Mouse (Mus musculus): ENCODE data around the gene Myof. TPM values are rescaled to one million over a fixed set of nuclear protein-coding genes. Genes with fewer than 3 reads are reported as not detected.

The Myof gene
- polyA plus RNA-seq, 1 experiment, result 8.1 TPM

DNA sequence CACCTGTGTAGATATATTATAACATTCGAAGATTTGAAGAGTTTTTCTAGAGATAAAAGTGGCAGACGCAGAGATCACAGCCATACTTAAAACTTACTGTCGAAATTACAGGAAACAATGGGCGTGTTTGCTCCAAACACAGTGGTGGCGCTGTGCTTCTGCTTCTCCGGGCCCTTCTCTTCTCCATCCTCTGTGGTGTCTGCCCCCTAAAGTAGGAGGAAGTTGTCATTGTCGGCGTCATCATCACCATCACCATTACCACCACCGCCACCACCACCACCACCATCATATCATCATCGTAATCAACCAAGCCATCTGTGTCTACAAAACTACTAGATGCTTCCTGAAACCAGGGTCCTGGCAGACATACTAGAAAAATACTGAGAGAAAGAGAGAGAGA lies 104.2 kb downstream of the Myof start:
- WGBS, result 70% methylated on average over 10 of the region's 10 CpGs
- TF ChIP-seq CTCF (IDR thresholded peaks at IDR 0.05; ENCODE audit: borderline replicate concordance, control insufficient read depth, extremely low read depth, insufficient read depth, low read length, poor library complexity) (no peak), POLR2A (IDR thresholded peaks at IDR 0.05; ENCODE audit: control insufficient read depth, extremely low read depth, insufficient read depth, low read length, poor library complexity) (no peak)
- Histone ChIP-seq H3K27me3 (ENCODE audit: control insufficient read depth, insufficient read depth, low read length) (no peaks in the 10 kb centered on the region), H3K4me1 (replicated peaks; ENCODE audit: control insufficient read depth, insufficient read depth, low read length) (no peaks in the 10 kb centered on the region), H3K36me3 (ENCODE audit: control insufficient read depth, insufficient read depth, low read length) (no peaks in the 10 kb centered on the region), H3K4me3 (ENCODE audit: control insufficient read depth, insufficient read depth, low read length) (no peak overlapping the region), H3K27ac (ENCODE audit: control insufficient read depth, insufficient read depth, low read length) (no peak overlapping the region)
- DNase-seq, result no peak

DNA sequence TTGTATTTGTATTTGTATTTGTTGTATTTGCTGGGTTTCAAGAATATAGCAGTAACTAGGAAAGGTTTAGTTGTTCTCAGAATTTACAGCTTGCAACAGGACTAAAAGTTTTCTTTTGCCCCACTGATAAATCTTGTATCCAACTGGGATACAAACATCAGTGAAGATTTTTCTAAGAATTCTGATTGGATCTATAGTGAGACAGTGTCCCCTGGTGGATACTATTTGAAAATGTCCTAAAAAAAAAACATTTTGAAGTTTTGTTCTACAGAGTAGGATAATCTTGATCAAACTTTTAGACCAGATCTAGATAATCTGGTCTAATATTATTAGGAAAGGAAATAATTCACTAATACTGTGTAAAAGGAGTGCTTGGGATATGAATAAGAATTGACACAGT lies 106.3 kb downstream of the Myof start:
- no peak overlapping the region for H3K4me3 ChIP-seq (ENCODE audit: control insufficient read depth, insufficient read depth, low read length)
- H3K27me3 ChIP-seq (ENCODE audit: control insufficient read depth, insufficient read depth, low read length), result no peaks in the 10 kb centered on the region
- no peak for DNase-seq
- no peaks in the 10 kb centered on the region for H3K4me1 ChIP-seq (replicated peaks; ENCODE audit: control insufficient read depth, insufficient read depth, low read length)
- H3K27ac ChIP-seq (ENCODE audit: control insufficient read depth, insufficient read depth, low read length), result no peak overlapping the region
- H3K36me3 ChIP-seq (ENCODE audit: control insufficient read depth, insufficient read depth, low read length), result no peaks in the 10 kb centered on the region
- no peak for TF ChIP-seq POLR2A (IDR thresholded peaks at IDR 0.05; ENCODE audit: control insufficient read depth, extremely low read depth, insufficient read depth, low read length, poor library complexity)
- TF ChIP-seq CTCF (IDR thresholded peaks at IDR 0.05; ENCODE audit: borderline replicate concordance, control insufficient read depth, extremely low read depth, insufficient read depth, low read length, poor library complexity), result no peak

DNA sequence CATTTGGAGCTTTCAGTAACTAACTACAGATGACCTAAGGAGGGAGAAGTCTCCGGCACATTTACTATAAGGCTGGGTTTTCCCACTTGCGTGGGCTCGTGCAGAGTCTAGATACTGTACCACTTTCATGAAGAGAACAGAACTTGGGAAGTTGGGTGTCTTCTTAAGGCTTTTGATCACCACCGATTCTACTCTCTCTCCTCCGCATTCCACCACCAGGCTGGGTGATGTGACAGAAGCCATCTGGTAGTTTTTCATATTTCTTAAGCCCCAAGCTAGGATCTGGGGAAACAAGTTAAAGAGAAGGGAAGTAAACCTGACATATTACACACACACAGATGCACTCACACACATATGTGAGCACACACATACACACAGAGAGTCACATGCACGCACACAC lies 108.7 kb downstream of the Myof start:
- H3K4me1 ChIP-seq (replicated peaks; ENCODE audit: control insufficient read depth, insufficient read depth, low read length), result no peaks in the 10 kb centered on the region
- H3K27ac ChIP-seq (ENCODE audit: control insufficient read depth, insufficient read depth, low read length), result no peak overlapping the region
- no peaks in the 10 kb centered on the region for H3K36me3 ChIP-seq (ENCODE audit: control insufficient read depth, insufficient read depth, low read length)
- H3K4me3 ChIP-seq (ENCODE audit: control insufficient read depth, insufficient read depth, low read length), result no peak overlapping the region
- TF ChIP-seq POLR2A (IDR thresholded peaks at IDR 0.05; ENCODE audit: control insufficient read depth, extremely low read depth, insufficient read depth, low read length, poor library complexity) (no peak), CTCF (IDR thresholded peaks at IDR 0.05; ENCODE audit: borderline replicate concordance, control insufficient read depth, extremely low read depth, insufficient read depth, low read length, poor library complexity) (no peak)
- H3K27me3 ChIP-seq (ENCODE audit: control insufficient read depth, insufficient read depth, low read length), result no peaks in the 10 kb centered on the region
- no peak for DNase-seq
- WGBS, result 98% methylated on average over 6 of the region's 6 CpGs

DNA sequence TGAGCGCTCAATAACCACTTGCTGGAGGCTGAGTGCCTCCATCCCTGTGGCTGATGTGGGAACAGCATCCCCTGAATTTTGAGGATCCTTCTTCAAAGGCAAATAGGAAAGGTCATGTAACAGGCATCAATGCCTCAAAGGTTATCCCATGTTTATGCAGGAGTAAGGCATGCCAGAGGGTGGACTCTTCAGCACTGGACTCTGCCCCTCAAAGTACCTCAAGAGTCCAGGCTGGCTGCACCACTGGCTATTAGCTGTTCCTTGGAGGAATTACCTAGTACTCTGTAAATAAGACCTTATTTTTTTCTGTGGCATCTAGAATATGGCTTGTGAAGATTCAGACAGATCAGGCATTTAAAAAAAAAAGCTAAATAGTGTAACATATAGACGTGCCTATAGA lies 111.2 kb downstream of the Myof start:
- 94% methylated on average over 2 of the region's 2 CpGs for WGBS
- no peak for DNase-seq

DNA sequence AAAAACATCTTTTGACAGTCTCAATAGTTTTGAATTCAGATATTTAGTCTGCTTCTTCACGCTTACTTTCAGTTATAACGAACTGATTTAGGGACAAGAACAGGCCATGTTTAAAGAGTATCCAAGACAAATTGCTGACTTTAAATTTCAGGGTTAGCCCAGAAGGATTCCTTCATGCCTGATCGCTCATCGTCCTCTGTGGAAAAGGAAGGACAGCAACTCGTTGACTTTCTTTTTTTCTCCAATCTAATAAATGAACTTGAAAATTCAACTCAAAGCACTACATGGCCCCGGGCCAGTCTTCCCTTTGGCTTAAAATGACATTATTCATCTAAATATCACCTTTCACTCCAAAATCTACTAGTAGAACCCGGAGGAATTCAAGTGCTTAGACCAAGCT lies 115.5 kb downstream of the Myof start:
- H3K4me3 ChIP-seq (ENCODE audit: control insufficient read depth, insufficient read depth, low read length), result no peak overlapping the region
- WGBS, result 93% methylated on average over 7 of the region's 7 CpGs
- H3K27me3 ChIP-seq (ENCODE audit: control insufficient read depth, insufficient read depth, low read length), result no peaks in the 10 kb centered on the region
- no peak for TF ChIP-seq CTCF (IDR thresholded peaks at IDR 0.05; ENCODE audit: borderline replicate concordance, control insufficient read depth, extremely low read depth, insufficient read depth, low read length, poor library complexity)
- TF ChIP-seq POLR2A (IDR thresholded peaks at IDR 0.05; ENCODE audit: control insufficient read depth, extremely low read depth, insufficient read depth, low read length, poor library complexity), result no peak
- no peaks in the 10 kb centered on the region for H3K4me1 ChIP-seq (replicated peaks; ENCODE audit: control insufficient read depth, insufficient read depth, low read length)
- no peaks in the 10 kb centered on the region for H3K36me3 ChIP-seq (ENCODE audit: control insufficient read depth, insufficient read depth, low read length)
- DNase-seq, result no peak
- H3K27ac ChIP-seq (ENCODE audit: control insufficient read depth, insufficient read depth, low read length), result no peak overlapping the region

More for the DNA sequence above, 111.2 kb downstream of the Myof start:
- Histone ChIP-seq H3K36me3 (ENCODE audit: control insufficient read depth, insufficient read depth, low read length) (no peaks in the 10 kb centered on the region), H3K4me1 (replicated peaks; ENCODE audit: control insufficient read depth, insufficient read depth, low read length) (no peaks in the 10 kb centered on the region), H3K27ac (ENCODE audit: control insufficient read depth, insufficient read depth, low read length) (no peak overlapping the region), H3K4me3 (ENCODE audit: control insufficient read depth, insufficient read depth, low read length) (no peak overlapping the region), H3K27me3 (ENCODE audit: control insufficient read depth, insufficient read depth, low read length) (no peaks in the 10 kb centered on the region)
- TF ChIP-seq CTCF (IDR thresholded peaks at IDR 0.05; ENCODE audit: borderline replicate concordance, control insufficient read depth, extremely low read depth, insufficient read depth, low read length, poor library complexity), result no peak
- TF ChIP-seq POLR2A (IDR thresholded peaks at IDR 0.05; ENCODE audit: control insufficient read depth, extremely low read depth, insufficient read depth, low read length, poor library complexity), result no peak

DNA sequence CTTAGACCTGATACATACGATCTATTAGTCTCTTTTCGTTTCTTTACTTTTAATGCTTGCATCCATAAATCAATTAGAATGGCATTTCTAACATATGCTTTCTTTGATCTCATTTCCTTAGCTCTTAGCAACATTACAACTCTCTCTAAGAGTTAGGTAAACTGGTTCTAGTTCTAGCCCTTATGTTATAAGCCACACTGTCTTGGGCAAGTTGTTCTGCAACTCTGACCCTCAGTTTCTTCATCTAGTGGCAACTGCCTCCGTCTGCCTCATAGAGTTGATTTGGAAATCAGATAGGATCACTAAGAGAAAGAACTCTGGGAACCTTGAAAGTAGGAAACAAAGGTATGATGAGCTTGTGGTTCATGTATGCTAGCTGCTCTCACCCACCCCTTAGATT lies 118.1 kb downstream of the Myof start:
- H3K4me1 ChIP-seq (replicated peaks; ENCODE audit: control insufficient read depth, insufficient read depth, low read length), result no peaks in the 10 kb centered on the region
- WGBS, result 95% methylated on average over 3 of the region's 3 CpGs
- H3K27ac ChIP-seq (ENCODE audit: control insufficient read depth, insufficient read depth, low read length), result no peak overlapping the region
- TF ChIP-seq POLR2A (IDR thresholded peaks at IDR 0.05; ENCODE audit: control insufficient read depth, extremely low read depth, insufficient read depth, low read length, poor library complexity) (no peak), CTCF (IDR thresholded peaks at IDR 0.05; ENCODE audit: borderline replicate concordance, control insufficient read depth, extremely low read depth, insufficient read depth, low read length, poor library complexity) (no peak)
- DNase-seq, result no peak
- H3K27me3 ChIP-seq (ENCODE audit: control insufficient read depth, insufficient read depth, low read length), result no peaks in the 10 kb centered on the region
- no peak overlapping the region for H3K4me3 ChIP-seq (ENCODE audit: control insufficient read depth, insufficient read depth, low read length)
- H3K36me3 ChIP-seq (ENCODE audit: control insufficient read depth, insufficient read depth, low read length), result no peaks in the 10 kb centered on the region

DNA sequence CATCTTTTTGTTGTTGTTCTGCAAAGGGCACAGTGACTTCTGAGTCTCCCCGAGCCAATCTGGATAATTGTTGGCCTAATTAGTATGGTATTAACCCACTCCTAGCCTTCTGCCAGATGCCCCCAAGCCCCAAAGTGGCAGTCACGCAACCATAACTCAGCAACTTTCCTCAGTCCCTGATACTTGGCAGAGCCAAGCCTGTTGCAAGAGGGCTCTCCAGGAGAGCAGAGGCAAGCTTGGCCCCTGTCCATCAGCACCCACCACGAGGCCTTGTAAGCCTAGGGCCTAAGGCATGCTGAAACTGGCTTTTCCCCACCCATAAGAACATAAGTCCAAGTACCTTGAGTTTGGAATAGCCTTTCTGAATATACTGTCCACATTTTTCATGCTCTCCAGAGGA lies 119.1 kb downstream of the Myof start:
- WGBS, result 72% methylated on average over 3 of the region's 3 CpGs
- DNase-seq, result no peak
- Histone ChIP-seq H3K27me3 (ENCODE audit: control insufficient read depth, insufficient read depth, low read length) (no peaks in the 10 kb centered on the region), H3K27ac (ENCODE audit: control insufficient read depth, insufficient read depth, low read length) (no peak overlapping the region), H3K4me1 (replicated peaks; ENCODE audit: control insufficient read depth, insufficient read depth, low read length) (no peaks in the 10 kb centered on the region), H3K36me3 (ENCODE audit: control insufficient read depth, insufficient read depth, low read length) (no peaks in the 10 kb centered on the region), H3K4me3 (ENCODE audit: control insufficient read depth, insufficient read depth, low read length) (no peak overlapping the region)
- TF ChIP-seq CTCF (IDR thresholded peaks at IDR 0.05; ENCODE audit: borderline replicate concordance, control insufficient read depth, extremely low read depth, insufficient read depth, low read length, poor library complexity) (no peak), POLR2A (IDR thresholded peaks at IDR 0.05; ENCODE audit: control insufficient read depth, extremely low read depth, insufficient read depth, low read length, poor library complexity) (no peak)
